Mouse (Mus musculus) cortical plate, adult 2 months (tissue): Measurements from ENCODE around the gene Nrtn.
A peak's percentile ranks its signal among the peaks of the same experiment; 100 is the strongest.

Source experiments
- CTCF ChIP-seq: fragments of 200-500 bp; IDR thresholded peaks from 2 replicates; pipeline ENCODE4 v1.5.1; 2011; ENCODE audit warnings: mild to moderate bottlenecking, control low read depth, low read length; ENCODE audit not compliant: insufficient read depth; ENCODE audit errors: extremely low read depth
- POLR2A ChIP-seq: fragments of 200-500 bp; IDR thresholded peaks from 2 replicates; pipeline ENCODE4 v1.6.1; 2011; ENCODE audit warnings: mild to moderate bottlenecking, low read length, control low read depth; ENCODE audit not compliant: insufficient read depth; ENCODE audit errors: extremely low read depth

DNA sequence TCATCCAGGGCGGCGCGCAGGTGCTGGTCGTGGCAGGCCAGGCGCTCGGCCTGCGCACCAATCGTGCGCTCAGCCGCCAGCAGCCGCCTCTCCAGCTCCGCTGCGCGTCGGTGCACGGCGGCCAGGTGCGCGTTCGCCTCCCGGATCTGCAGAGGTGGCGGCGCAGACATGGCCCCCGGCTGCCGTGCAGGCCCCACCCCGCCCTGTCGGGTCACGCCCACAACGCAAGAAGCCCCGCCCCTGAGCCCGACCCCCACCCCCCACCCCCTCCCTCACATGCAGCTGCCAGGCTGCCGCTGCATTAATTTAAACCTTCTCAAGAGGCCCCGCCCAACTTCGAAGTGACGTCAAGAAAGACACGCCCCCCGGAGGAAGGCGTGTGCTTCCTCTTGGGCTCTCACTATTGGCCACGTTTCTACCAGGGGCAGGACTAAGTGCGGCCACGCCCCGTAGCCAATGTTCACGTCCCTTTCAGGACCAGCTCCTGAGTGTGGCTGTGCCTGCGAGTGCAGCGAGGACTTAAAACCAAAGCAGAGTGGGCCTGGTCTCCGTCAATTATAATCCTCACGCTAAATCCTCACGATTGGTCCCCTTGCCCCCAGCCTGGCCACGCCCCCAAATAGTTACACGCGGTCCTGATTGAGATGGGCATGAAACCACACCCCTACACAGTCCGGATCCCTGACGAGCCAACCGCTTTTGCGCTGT, 40.5 kb downstream of the Nrtn start:
- TF ChIP-seq POLR2A: peak; percentile 82; the same call in 1 of the 2 replicates
- TF ChIP-seq CTCF: no peak
